Mouse (Mus musculus) mouse trophoblast stem cell (cell line): ENCODE results near the gene Smndc1.

Source experiments
- in situ Hi-C, 2 experiments: fragments of 300-500 bp; cut with MseI, MboI; formaldehyde crosslinking; loops; 2 replicates in 1 of 2; 3 replicates in 1 of 2; pipeline ENCODE4 v1.15.1; 2025

The Smndc1 gene

GRCm38 (mm10) chr19:53345766-53346165, 44.6 kb downstream of the Smndc1 start:
- in situ Hi-C loops = no loop called here

GRCm38 (mm10) chr19:53344062-53344461, 46.3 kb downstream of the Smndc1 start:
- in situ Hi-C loops = no loop called here

GRCm38 (mm10) chr19:53343174-53343881, 47.0 kb downstream of the Smndc1 start:
- in situ Hi-C loops = no loop called here

- in situ Hi-C loops = no loop called here
These were observed 50.0 kb downstream of the Smndc1 start for GRCm38 (mm10) chr19:53340423-53340822.

- in situ Hi-C loops = no loop called here
These were observed 55.1 kb downstream of the Smndc1 start for GRCm38 (mm10) chr19:53335241-53335640.

- in situ Hi-C loops = no loop called here
These were observed 56.6 kb downstream of the Smndc1 start for GRCm38 (mm10) chr19:53333730-53334129.

- in situ Hi-C loops = no loop called here
These were observed 58.4 kb downstream of the Smndc1 start for GRCm38 (mm10) chr19:53331882-53332500.

GRCm38 (mm10) chr19:53329992-53330381, 60.4 kb downstream of the Smndc1 start:
- in situ Hi-C loops = no loop called here
